Mouse (Mus musculus) small intestine, adult 2 months (tissue): ENCODE measurements around the gene Exoc3l2.

ENCODE experiments used
- CTCF ChIP-seq: fragments of 200-500 bp; IDR thresholded peaks from 2 replicates; pipeline ENCODE4 v1.5.1; 2012; ENCODE audit warnings: low read depth, mild to moderate bottlenecking, control low read depth, inconsistent platforms, low read length, moderate library complexity, mixed read lengths; ENCODE audit not compliant: insufficient replicate concordance, insufficient read length; ENCODE audit errors: extremely low read depth
- POLR2A ChIP-seq: fragments of 200-500 bp; IDR thresholded peaks from 2 replicates; pipeline ENCODE4 v1.6.1; 2012; ENCODE audit warnings: low read depth, mild to moderate bottlenecking, control low read depth, inconsistent platforms, low read length, moderate library complexity

DNA sequence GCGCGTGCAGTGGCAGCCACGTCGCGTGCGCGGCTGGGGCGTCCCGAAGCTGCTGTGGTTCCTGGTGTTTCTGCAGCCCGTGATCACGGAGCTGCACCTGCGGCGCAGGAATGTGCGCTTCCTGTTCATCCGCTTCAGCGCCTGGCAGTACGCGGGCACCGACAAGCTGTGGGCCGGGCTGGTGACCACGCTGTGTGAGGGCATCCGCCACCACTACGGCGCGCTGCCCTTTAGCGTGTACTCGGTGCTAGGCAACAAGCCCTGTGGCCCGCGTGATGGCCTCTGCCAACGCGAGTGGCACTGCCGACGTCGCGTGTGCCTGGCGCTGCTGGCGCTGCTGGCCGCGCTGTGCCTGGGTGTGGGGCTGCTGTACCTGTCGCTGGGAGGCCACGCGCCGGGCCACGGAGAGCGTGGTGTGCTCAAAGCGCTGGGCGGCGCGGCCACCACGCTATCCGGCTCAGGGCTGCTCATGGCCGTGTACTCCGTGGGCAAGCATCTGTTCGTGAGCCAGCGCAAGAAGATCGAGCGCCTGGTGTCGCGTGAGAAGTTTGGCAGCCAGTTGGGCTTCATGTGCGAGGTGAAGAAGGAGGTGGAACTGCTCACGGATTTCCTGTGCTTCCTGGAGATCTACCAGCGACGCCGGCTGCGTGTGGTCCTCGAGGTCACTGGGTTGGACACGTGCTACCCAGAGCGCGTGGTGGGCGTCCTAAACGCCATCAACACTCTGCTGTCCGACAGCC lies 60.1 kb downstream of the Exoc3l2 start:
- TF ChIP-seq CTCF (no peak), POLR2A (no peak)
